Mouse (Mus musculus) lung, postnatal 0 days (tissue): ENCODE measurements around the gene Fut7. TPM values are rescaled to one million over a fixed set of nuclear protein-coding genes. Genes with fewer than 3 reads are reported as not detected.

Experiments used
- ATAC-seq: fragments of 200-750 bp; cut with Nextera tagmentation; 2 replicates; pipeline ENCODE4 v1.8.0; 2017; ENCODE audit warnings: moderate library complexity
- DNase-seq: peaks from one replicate; pipeline ENCODE4 v3.0.0-alpha.2; 2016; ENCODE audit warnings: low spot score
- H3K27ac ChIP-seq: fragments of 300-500 bp; sonication (generic); 2 replicates; pipeline ENCODE4 v1.5.1; 2014; ENCODE audit warnings: antibody characterized with exemption, mild to moderate bottlenecking, low read length, mixed read lengths
- H3K27me3 ChIP-seq: fragments of 300-500 bp; sonication (generic); replicated peaks from 2 replicates; pipeline ENCODE4 v1.6.1; 2014; ENCODE audit warnings: low read length, mixed read lengths; ENCODE audit not compliant: insufficient read depth
- H3K36me3 ChIP-seq: fragments of 300-500 bp; sonication (generic); 2 replicates; pipeline ENCODE4 v1.6.1; 2014; ENCODE audit warnings: low read length, mixed read lengths; ENCODE audit not compliant: insufficient read depth
- H3K4me1 ChIP-seq: fragments of 300-500 bp; sonication (generic); 2 replicates; pipeline ENCODE4 v1.6.1; 2014; ENCODE audit warnings: antibody characterized with exemption, low read depth, low read length, mixed read lengths; ENCODE audit not compliant: insufficient read depth
- H3K4me2 ChIP-seq: fragments of 300-500 bp; sonication (generic); replicated peaks from 2 replicates; pipeline ENCODE4 v1.6.1; 2014; ENCODE audit warnings: low read depth, mild to moderate bottlenecking, low read length, moderate library complexity, mixed read lengths
- H3K4me3 ChIP-seq: fragments of 300-500 bp; sonication (generic); 2 replicates; pipeline ENCODE4 v1.5.1; 2014; ENCODE audit warnings: low read depth, low read length
- H3K9ac ChIP-seq: fragments of 300-500 bp; sonication (generic); replicated peaks from 2 replicates; pipeline ENCODE4 v1.6.1; 2014; ENCODE audit warnings: low read depth, mild to moderate bottlenecking
- H3K9me3 ChIP-seq: fragments of 300-500 bp; sonication (generic); 2 replicates; pipeline ENCODE4 v1.6.1; 2016; ENCODE audit warnings: low read length, mixed read lengths
- CTCF ChIP-seq: IDR thresholded peaks from 2 replicates; pipeline ENCODE4 v1.5.1; 2016; ENCODE audit warnings: antibody characterized with exemption, mild to moderate bottlenecking
- EP300 ChIP-seq: IDR thresholded peaks from 2 replicates; pipeline ENCODE4 v1.6.1; 2016; ENCODE audit warnings: antibody characterized with exemption, mild to moderate bottlenecking, control low read depth
- WGBS: fragments of 180-500 bp; shearing (Covaris S2); extraction: QIAGEN DNeasy Blood & Tissue Kit; methylation state at CpG from one replicate; pipeline ENCODE4 v1.1.7; 2014; 5-methylcytosine and 5-hydroxymethylcytosine counted together
- polyA plus RNA-seq: library from polyadenylated mRNA; unstranded; fragments of >200 nt; fragmentation: Nextera tagmentation; extraction: Ambion mirVana; gene quantifications from 2 replicates; pipeline ENCODE4 v1.2.1, GENCODE M21; 2015

Fut7 gene
- polyA plus RNA-seq, 1 experiment from 2014 or later: 0.45 TPM

DNA sequence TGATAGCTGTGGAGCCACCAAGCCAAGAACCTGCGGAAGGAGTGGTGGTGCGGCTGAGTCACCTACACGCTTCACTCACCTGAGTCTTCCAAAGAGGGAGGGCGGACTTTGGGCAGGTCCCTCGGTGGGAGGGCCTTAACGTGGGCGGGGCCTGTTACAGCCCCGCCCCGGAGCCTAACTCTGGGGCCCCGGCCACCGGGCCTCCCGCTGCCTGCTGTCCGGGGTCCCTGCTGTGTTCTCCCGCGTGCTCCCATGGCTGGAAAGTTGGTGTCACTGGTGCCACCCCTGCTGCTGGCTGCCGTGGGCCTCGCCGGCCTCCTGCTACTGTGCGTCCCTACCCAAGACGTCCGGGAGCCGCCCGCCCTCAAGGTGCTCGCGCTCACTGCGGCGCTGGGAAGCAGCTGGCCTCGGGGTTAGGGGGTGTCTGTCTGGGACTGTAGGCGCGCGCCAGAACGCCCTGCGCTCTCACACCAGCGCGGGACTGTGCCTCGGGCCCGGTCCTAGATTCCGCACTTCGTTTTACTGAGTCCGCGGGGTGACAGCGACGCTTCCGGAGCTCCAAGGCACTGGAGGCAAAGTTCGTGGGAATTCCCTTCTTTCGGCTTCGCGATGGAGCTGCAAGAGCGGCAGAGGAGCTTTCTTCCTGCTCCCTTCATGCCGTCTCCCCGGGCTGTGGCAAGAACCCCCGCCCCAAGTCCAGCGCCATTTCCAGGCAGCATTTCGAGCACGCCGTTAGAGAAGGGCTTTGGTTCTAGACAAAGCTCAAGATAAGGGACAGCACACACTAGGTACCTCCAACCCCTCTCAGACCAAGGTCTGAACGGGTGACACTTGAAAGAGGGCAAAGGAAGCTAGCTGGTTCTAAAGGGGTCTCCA is 27.1 kb upstream of the Fut7 start, which contains the start of gene Entpd2:
Gene Entpd2, plus strand, starts transcription at position 154 of the 876 bp plus-strand sequence.
- Histone ChIP-seq H3K9ac (0 out of 2 replicates have a peak within 1 kb of the TSS, but pooled peaks have one; percentile 10), H3K4me2 (peak within 1 kb of the TSS; percentile 73), H3K9me3 (no peaks in the 10 kb centered on the region), H3K4me3 (peak within 1 kb of the TSS; percentile 36), H3K27ac (no peak within 1 kb of the TSS), H3K4me1 (peaks cover 7% of the 10 kb centered on the region; the same call in 1 of the 2 replicates), H3K36me3 (no peaks in the 10 kb centered on the region), H3K27me3 (peaks cover 9% of the 10 kb centered on the region; the same call in 1 of the 2 replicates)
- peak; percentile 69 for DNase-seq
- TF ChIP-seq CTCF (peak; percentile 45), EP300 (no peak)
- peak; percentile 84 for ATAC-seq
- 2% methylated on average over 55 of the region's 57 CpGs for WGBS

DNA sequence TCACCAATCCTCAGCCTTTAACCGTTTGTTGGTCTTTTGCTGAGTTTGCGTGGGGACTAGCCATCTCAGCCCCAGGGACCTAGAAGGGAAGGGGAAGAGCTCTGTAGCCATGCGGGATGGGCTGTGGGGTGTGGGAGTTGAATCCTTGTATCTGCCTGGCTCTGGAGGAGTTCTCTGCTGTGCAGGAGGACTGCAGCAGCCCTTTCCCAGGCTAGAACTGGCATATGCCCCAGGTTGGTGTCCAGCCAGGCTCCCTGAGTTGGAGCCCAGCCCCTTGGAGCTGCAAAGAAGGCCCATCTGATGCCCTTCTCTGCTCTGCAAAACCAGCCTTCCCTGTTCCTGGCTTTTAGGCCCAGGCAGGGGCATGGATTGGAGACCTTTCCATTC is 26.5 kb upstream of the Fut7 start:
- no peaks in the 10 kb centered on the region for H3K9me3 ChIP-seq
- 29% methylated on average over 3 of the region's 3 CpGs for WGBS
- TF ChIP-seq EP300 (no peak), CTCF (no peak)
- peak overlapping the region; percentile 36; the same call in 1 of the 2 replicates for H3K4me3 ChIP-seq
- H3K27me3 ChIP-seq: peaks cover 9% of the 10 kb centered on the region; the same call in 1 of the 2 replicates
- ATAC-seq (no peak), DNase-seq (no peak)
- H3K36me3 ChIP-seq: no peaks in the 10 kb centered on the region
- H3K9ac ChIP-seq: no peak overlapping the region
- H3K4me1 ChIP-seq: peaks cover 7% of the 10 kb centered on the region; the same call in 1 of the 2 replicates
- H3K27ac ChIP-seq: no peak overlapping the region
- H3K4me2 ChIP-seq: peak overlapping the region; percentile 73

DNA sequence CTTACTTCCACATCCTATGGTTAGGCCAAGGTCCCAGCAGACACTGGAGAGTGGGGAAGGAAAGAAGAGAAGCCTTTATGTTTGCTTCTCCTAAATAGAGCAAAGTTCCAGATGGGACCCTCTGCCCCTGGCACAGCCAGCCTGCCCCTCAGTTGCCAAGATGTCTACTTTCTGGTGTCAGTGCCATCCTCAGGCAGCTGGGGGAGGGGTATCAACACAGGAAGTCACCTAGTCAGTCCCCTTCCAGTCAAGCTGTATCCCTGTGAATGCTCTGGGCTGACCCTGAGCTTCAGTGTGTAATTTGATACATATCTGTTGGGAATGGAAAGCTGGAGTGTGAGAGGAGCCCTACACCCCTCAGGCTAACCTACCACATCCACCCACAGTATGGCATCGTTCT is 26.1 kb upstream of the Fut7 start:
- no peak for DNase-seq
- no peak for TF ChIP-seq CTCF
- TF ChIP-seq EP300: no peak
- Histone ChIP-seq H3K9ac (no peak overlapping the region), H3K27me3 (peaks cover 9% of the 10 kb centered on the region; the same call in 1 of the 2 replicates), H3K36me3 (no peaks in the 10 kb centered on the region), H3K4me1 (peaks cover 7% of the 10 kb centered on the region; the same call in 1 of the 2 replicates), H3K27ac (no peak overlapping the region), H3K4me2 (no peak overlapping the region), H3K4me3 (no peak overlapping the region), H3K9me3 (no peaks in the 10 kb centered on the region)
- ATAC-seq: no peak
- WGBS: 59% methylated on average over 1 of the region's 1 CpGs

DNA sequence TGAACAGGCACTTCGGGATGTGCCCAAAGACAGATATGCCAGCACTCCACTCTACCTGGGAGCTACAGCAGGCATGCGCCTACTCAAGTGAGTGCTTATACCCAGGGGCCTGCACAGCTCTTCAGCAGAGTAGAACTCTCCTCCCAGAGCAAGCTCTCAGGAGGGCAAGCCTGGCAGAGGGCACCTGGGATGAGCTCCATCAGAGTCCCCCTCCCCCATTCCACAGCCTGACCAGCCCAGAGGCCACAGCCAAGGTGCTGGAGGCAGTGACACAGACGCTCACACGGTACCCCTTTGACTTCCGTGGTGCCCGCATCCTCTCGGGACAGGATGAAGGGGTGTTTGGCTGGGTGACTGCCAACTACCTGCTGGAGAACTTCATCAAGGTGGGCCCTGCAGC is 25.0 kb upstream of the Fut7 start:
- no peak overlapping the region for H3K4me3 ChIP-seq
- H3K27ac ChIP-seq: no peak overlapping the region
- 86% methylated on average over 7 of the region's 7 CpGs for WGBS
- H3K27me3 ChIP-seq: peaks cover 20% of the 10 kb centered on the region
- H3K9me3 ChIP-seq: no peaks in the 10 kb centered on the region
- no peak overlapping the region for H3K4me2 ChIP-seq
- TF ChIP-seq EP300: no peak
- no peak for TF ChIP-seq CTCF
- peaks cover 7% of the 10 kb centered on the region; the same call in 1 of the 2 replicates for H3K4me1 ChIP-seq
- DNase-seq (no peak), ATAC-seq (no peak)
- no peak overlapping the region for H3K9ac ChIP-seq
- no peaks in the 10 kb centered on the region for H3K36me3 ChIP-seq

DNA sequence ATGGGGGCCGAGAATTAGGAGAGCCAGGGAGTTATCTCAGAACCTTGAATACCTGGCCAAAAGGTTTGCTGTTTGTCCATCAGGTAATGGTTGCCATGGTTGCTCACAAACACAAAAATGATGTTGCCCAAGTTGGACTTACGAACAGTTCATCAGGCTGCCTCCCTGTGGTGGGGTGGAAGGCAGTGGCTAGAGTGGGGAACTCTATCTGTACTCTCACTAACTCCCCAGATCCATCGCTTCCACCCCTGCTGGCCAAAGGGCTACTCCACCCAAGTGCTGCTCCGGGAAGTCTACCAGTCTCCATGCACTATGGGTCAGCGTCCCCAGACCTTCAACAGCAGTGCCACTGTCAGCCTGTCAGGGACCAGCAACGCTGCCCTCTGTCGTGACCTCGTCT is 24.0 kb upstream of the Fut7 start, which contains the start of gene Npdc1:
Gene Npdc1, plus strand, starts transcription at position 301 of the 400 bp plus-strand sequence.
- no peak within 1 kb of the TSS for H3K27ac ChIP-seq
- H3K4me3 ChIP-seq: no peak within 1 kb of the TSS
- TF ChIP-seq CTCF (no peak), EP300 (no peak)
- H3K27me3 ChIP-seq: peaks cover 23% of the 10 kb centered on the region
- H3K4me1 ChIP-seq: peaks cover 7% of the 10 kb centered on the region; the same call in 1 of the 2 replicates
- H3K36me3 ChIP-seq: no peaks in the 10 kb centered on the region
- WGBS: 52% methylated on average over 8 of the region's 8 CpGs
- ATAC-seq: no peak
- no peak for DNase-seq
- no peaks in the 10 kb centered on the region for H3K9me3 ChIP-seq
- H3K4me2 ChIP-seq: no peak within 1 kb of the TSS
- H3K9ac ChIP-seq: no peak within 1 kb of the TSS

DNA sequence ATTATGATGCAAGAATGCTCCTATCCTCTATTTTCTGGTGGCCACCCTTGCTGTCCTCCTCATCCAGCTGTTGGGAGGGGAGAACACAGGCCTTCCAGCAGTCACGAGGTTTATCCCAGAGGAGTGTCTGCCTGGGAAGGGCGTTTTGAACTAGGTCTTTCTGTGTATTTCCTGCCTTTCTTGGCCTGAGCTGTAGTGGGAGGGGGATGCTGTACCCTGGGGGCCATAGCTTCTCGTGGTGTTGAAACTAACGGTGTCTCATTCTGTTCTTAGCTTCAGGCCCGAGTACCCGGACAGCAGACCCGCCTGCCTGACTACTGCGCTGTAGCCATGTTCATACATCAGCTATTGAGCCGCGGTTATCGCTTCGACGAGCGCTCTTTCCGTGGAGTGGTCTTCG is 22.8 kb upstream of the Fut7 start:
- H3K4me1 ChIP-seq: peaks cover 4% of the 10 kb centered on the region; the same call in 1 of the 2 replicates
- no peak overlapping the region for H3K9ac ChIP-seq
- no peak overlapping the region for H3K27ac ChIP-seq
- H3K4me3 ChIP-seq: no peak overlapping the region
- H3K27me3 ChIP-seq: peaks cover 22% of the 10 kb centered on the region
- no peak for ATAC-seq
- no peak for TF ChIP-seq CTCF
- no peak for TF ChIP-seq EP300
- H3K4me2 ChIP-seq: peak overlapping the region; percentile 28; the same call in 1 of the 2 replicates
- H3K9me3 ChIP-seq: no peaks in the 10 kb centered on the region
- DNase-seq: no peak
- WGBS: 16% methylated on average over 16 of the region's 16 CpGs
- H3K36me3 ChIP-seq: no peaks in the 10 kb centered on the region
